Mouse (Mus musculus) cerebellum, adult 8-10 months (tissue): ENCODE measurements around the gene Kremen2.

Experiments
- DNase-seq: peaks from one replicate; pipeline ENCODE4 v3.0.0; 2022

The Kremen2 gene

GRCm38 (mm10) chr17:23757581-23757980 is 11.9 kb upstream of the Kremen2 start:
- DNase-seq: no peak

DNA sequence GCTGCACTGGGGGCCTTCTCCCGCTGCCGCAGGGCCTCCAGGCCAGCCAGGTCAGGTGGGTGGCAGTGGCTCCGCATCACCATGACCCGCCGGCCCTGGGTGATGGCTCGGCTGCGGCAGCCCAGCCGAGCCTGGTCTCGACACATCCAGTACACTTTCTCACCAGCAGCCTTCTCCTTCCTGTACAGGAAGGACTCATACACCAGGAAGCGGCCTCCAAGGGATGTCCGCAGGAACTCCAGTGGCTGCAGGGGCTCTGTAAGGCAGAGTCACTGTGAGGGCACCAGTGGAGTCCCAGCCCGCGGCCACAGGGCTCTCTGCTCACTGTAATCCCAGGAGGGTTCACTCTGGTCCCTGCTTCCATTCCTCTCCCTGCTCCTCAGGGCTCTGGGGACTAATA is 10.1 kb upstream of the Kremen2 start:
- no peak for DNase-seq

- DNase-seq: no peak
Measured at GRCm38 (mm10) chr17:23749400-23750191, 4.0 kb upstream of the Kremen2 start.

DNA sequence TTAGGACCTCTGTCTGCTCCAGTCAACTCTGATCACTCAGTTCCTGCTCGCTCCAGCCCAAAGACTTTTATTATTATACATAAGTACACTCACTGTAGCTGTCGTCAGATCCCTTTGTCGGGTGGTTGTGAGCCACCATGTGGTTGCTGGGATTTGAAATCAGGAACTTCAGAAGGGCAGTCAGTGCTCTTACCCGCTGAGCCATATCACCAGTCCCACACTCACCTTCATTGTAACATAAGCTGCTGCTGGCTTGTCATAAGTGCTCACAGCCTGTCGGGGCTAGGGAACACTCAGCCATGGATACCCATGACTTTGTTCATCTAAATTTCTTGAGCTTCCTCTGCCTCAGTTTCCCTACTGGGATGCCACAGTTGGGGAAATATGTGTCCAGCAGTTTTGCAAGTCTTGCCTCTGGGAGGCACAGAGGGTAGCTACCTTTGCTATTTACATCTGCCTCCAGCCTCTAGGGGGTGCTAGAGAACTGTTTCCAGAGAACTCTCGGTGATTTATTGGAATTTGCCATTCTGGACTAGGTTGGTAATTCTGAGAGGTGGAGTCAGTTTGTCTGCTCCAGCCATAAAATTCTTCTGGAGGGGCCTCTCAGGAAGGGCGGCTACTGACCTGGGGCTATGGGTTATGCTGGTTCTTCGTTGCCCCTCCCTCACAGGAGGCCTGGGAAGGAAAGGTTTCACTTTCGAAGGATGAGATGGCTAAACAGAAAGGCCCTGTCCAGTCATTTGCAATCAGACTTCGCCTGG is 3.2 kb upstream of the Kremen2 start:
- DNase-seq: peak; percentile 78

DNA sequence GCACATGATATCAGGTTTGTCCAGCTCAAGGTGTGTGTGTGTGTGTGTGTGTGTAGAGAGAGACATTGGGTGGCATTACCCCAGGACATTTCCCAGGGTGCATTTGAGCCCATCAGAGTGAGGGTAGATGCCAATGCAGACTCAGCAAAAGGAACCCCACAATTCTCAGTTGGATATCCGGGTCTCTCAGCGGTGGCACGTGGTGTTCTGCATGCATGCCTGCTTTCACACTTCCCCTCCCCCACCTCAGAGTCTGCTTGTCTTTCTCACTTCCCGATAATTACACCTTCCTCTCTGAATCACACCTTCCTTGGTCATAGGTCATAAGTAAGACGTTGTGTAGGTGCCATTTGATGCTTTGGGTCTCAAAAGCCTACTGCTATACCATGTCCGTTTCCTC is 2.4 kb upstream of the Kremen2 start:
- no peak for DNase-seq

- DNase-seq: no peak
Measured at GRCm38 (mm10) chr17:23747471-23747870, 1.8 kb upstream of the Kremen2 start.

GRCm38 (mm10) chr17:23746767-23747166 is 1.1 kb upstream of the Kremen2 start:
- DNase-seq: no peak

DNA sequence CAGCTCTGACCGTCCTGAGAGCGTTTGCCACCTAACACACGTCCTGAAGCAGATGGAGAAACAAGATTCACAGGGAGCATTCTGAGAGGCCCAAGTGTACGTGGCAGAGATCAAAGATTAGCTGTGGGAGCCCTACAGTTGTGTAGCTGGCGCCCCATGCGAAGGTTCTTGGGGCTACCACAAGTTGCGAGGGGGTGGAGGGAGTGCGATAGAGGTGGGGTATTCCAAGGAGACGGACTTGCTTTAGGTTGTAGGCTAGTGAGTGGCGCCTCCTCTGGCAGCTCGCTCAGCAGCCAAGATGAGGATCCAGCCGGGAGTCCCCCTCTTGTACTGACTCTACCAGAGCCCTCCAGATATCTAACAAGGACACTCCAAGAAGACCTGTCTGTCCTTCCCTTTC is 678 bp upstream of the Kremen2 start:
- no peak for DNase-seq

DNA sequence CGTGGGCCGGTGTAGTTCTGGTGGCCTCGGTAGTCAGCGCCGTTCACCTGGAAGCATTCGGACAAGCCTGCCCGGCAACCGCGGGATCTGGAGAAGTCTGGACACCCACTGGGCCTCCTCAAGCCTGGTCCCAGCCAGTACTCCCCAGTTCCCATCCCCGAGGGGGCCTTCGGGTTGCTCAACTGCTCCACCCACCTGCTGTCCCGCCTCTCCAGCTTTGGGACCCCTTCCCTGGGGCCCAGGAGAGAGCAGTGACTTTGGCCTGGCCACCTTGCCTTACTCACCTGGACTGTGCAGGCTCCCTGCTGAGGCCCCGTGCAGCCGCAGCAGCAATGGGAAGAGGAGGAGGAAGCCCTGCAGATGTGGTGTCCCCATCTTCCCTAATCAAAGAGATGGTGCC is 982 bp downstream of the Kremen2 start:
- no peak for DNase-seq

DNA sequence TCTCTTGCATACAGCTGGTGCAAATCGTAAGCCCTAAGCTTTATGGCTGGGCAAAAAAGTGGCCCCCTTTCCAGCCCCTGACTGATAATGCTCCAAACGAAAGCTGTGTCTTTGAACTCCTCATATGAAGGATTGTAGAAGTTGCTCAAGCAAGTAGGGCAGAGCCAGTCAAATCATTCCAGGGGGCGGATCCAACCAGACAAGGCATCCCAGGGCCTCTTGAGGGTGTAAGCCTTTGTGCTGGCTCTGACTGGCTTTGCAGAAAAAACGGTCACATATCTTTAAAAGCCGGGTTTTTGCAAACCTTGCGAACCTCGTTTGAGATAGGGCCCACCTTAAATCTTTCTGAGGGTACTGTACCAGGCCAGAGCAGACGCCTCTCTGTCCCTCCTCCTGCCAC is 1.6 kb downstream of the Kremen2 start:
- no peak for DNase-seq

- no peak for DNase-seq
Measured at GRCm38 (mm10) chr17:23742941-23743340, 2.7 kb downstream of the Kremen2 start.

GRCm38 (mm10) chr17:23742210-23742793 is 3.3 kb downstream of the Kremen2 start:
- DNase-seq: no peak

DNA sequence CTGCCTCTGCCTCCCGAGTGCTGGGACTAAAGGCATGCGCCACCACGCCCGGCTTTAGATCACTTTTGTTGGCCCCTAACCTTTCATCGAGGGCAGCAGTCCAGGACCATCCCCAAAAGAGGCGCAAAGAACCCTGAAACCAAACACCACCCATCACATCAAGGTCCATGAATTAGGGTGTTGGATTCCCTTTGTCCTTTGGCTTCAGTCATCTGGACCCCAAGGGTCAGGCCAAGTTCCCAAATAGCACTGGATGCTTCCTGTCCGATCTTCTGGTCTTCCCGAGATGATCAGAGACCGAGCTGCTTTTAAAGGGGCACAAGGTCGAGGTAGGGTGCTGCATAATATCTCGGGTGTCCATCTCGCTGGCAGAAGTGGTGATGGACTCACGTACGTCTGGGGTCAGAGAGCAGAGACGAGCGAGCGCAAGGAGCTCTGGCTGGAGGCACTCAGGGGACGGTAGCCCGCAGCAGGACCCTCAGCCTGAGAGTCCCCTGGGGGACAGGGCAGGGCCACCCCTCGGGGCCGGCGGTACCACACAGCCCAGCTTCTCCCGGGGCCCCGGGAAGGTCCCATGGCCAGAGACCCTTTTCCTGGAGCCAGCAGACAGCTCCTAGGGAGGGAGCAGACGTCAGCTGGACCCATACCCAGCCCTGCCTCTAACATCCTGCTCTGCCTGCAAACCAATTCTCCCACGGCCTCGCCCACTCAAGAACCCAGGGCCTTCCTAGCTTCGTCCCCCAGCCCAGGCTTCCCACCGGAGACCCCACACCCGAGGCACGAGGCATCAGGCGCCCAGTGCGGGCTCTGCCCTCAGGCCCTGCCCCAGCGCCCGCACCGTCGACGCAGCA is 4.0 kb downstream of the Kremen2 start:
- DNase-seq: no peak

DNA sequence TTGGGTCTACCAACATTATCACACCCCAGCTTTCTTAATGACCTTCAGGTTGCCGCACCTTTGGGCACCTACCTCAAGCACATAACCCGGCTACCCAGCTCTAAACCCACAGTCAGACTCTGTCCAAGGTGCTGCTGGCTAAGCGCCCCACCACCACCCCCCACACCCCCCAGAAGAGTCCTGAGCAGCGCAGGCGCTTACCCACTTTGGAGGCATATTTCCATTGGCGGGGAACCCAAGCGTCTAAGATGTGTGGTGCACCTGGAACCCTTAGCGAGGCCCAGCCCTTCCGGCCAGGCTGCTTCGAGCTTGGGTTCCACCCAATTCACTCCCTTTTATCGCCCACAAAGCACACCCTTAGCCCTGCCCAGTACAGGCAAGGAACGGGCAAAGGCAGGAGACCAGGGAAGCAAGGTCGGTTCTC is 5.0 kb downstream of the Kremen2 start, which contains the start of gene Paqr4:
Gene Paqr4, minus strand, starts transcription at position 270 of the 424 bp plus-strand sequence.
- no peak for DNase-seq

- DNase-seq: peak; percentile 92
Measured at GRCm38 (mm10) chr17:23740136-23740584, 5.5 kb downstream of the Kremen2 start.

DNA sequence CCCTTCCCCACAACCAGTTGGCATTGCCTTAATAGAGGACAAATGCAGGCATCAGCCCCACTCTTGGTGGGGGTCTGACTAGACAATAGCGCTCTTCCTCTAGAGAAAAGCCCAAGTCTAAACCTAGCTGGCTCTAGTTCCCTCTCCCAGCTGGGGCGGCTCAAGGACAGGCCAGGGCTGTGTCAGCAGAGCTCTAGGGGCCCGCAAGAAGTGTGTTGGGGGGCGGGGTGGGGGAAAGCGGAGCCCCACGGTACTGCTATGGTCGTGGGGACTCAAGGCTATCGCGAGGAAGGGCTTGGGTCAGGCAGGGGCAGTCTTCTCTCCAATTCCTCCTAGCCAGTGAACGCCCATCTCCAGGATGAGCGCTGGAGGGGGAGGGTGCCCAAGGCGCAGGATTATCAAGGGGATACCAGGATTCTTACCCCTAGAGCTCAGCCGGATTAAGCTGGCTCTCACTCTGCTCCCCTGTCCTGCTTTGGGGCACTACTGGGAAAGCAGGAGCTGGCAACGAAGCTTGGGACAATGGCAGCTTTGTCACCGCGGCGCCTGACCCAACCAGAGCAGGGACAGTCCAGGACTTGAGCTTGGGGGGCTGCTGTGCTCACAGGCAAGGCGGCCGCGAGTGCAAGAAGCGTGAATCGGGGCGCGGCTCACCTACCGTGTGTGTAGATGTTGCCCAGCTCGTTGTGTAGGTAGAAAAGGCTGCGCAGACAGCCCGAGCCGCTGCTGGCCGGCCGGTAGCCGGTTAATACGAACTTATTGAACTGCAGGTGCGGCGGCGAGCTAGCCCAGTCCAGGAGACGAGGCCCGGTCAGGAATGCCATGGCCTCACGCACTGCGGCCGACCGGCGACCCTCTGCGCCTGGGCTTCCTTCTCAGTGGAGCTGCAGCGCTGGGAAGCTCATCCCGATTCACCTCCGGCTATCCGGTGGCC is 6.2 kb downstream of the Kremen2 start:
- DNase-seq: no peak

- DNase-seq: no peak
Measured at GRCm38 (mm10) chr17:23738836-23739201, 6.8 kb downstream of the Kremen2 start.

DNA sequence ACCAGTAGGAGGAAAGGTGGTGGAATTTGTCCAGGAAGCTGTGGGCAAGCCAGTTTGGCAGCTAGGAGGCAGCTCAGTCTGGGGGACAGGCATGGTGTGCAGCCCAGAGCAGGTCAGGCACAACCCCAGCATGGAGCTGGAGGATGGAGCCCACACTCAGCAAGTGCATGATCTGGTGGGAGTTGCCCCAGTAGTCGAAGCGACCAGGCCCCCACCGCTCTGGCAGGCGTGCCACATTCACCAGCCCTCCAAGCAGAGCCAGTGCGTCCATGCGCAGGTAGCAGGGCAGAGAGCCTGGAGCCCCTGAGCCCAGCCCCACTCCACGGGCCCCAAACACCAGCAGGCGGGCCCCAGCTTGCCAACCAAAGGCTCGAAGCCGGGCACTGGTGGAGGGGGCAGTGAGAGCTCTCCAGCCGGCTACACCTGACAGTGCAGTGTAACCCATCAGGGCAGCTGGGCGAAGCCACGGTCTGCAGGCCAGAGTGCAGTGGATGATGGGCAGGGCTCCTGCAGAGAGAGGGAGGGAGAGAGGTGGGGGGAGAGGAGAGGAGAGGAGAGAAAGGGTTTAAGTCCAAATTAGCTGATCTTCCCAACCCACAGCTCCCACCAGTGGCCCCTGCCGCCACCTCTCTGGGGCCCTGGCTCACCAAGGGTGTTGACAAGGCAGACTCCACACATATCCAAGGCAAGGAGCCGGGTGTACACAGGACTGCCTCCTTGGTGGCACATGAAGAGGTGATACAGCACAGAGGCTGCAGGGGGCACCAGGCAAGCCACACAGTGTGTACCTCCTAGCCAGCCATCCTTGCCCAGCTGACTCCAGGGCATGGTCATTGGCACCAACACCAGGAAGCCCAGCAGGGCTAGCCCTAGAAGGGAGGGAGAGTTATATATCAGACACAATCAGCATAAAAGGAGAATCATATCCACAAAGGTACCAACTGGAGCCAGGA is 7.9 kb downstream of the Kremen2 start:
- no peak for DNase-seq

DNA sequence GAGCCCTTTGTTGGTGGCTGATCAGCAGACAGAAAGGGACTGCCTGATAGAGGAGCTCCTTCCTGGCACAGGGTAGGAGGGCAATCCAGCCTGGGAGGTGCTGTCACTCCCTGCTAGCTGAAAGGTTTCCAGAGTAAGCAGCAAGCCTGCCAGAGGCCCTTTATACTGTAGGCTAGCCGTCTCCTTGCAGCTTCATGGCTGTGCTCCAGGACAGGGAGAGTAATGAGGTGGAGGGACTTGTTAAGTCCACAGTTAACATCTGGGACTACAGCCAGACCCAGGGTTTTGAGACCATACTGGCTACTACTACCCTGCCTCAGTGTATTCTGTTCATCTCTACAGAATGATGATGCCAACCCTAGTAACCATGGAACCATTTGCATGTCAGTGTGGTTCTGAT is 11.3 kb downstream of the Kremen2 start:
- DNase-seq: no peak

DNA sequence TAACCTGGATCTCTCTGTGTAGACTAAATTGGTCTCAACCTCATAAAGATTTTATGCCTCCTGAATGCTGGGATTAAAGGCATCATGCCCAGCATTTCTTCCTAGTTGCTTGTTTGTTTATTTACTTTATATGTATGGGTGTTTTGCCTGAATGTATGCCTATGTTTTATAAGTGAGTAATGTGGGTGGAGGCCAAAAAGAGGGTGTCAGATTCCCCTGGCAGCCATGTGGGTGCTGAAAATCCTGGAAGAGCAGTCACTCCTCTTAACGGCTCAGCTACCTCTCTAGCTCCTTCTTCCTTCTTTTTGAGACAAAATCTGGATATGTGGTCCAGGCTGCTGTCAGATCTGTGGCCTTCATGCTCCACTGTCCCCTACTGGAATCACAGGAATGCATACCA is 15.2 kb downstream of the Kremen2 start:
- DNase-seq: no peak

GRCm38 (mm10) chr17:23726758-23727142 is 18.9 kb downstream of the Kremen2 start:
- peak; percentile 70 for DNase-seq
